Mouse (Mus musculus) layer of hippocampus, postnatal 25 days (tissue): ENCODE measurements around the gene Ndrg2. TPM values are rescaled to one million over a fixed set of nuclear protein-coding genes. Genes with fewer than 3 reads are reported as not detected.
"Not testable (repeated sequence)": the region's sequence is repeated elsewhere in the genome, so short reads cannot be mapped to it uniquely, and the experiment has no call there.

ENCODE experiments used
- DNase-seq, 2 experiments: peaks; one replicate each; pipeline ENCODE4 v3.0.0; 2022; ENCODE audit warnings: mixed read lengths in 2 of 2, low spot score in 1 of 2; ENCODE audit errors: extremely low spot score in 1 of 2
- total RNA-seq, 2 experiments: library from RNA; stranded (reverse); gene quantifications; 2 replicates each; pipeline ENCODE4 v1.2.3; 2021

Ndrg2 gene
- total RNA-seq, 2 experiments from 2014 or later = 823 to 845 TPM

GRCm38 (mm10) chr14:51883527-51884030 lies 30.4 kb downstream of the Ndrg2 start:
- DNase-seq = peak in 1 of 2 experiments; percentile 56

GRCm38 (mm10) chr14:51877517-51877916 lies 36.4 kb downstream of the Ndrg2 start:
- no peak for DNase-seq

DNA sequence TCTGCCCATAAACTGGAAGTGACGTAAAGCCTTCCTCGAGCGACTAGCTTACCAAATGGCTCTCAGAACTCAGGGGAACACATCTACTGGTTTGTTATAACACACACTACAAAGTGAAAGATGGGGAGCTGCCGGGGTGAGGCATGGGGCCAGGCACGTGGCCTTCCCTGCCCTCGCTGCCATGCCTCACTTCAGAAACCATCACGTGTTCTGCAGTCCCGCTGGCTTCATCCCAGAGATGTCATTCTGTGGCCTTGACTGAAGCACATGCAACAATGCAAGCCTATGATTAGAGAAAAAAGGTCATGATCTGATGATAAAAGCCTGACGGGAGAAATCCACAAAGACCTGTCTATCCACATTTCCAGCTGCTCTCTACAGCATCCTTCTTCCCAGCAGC lies 42.2 kb downstream of the Ndrg2 start:
- DNase-seq = no peak

DNA sequence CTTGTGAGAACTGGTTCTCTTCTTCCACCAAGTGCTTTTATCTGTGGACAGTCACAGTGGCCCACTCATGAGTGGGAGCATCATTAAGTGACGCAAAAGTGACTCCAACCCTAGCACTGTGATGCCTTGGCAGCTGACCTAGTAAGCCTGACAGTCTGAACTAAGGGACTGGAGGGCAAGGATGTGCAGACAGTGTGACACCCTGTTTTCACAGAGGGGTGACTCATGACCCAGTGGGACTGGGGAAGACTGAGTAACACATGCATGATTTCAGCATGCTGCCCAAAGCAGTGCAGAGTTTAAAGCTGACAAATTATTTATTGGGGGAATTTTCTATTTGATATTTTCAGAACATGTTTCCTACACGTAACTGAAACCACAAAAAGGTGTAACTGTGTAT lies 43.2 kb downstream of the Ndrg2 start:
- no peak for DNase-seq

DNA sequence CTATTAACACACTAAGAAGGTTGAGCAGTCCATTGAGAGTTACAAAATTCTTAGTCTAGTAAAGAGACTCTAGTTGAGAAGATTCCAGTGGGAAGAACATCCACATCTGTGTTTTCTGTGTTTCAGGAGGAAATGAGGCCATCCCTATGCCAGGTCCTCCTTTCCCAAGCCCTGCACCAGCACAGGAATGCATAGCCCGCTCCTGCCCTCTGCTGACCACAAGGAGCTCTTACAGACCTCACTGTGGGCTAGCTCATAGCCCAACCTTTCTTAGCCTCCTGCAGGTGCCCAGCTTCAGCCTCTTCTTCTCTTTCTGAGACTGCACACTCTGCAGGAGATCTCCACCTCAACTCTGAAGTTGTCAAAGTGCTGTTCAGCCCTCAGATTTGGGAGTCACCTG lies 50.4 kb downstream of the Ndrg2 start:
- DNase-seq = not testable (repeated sequence)

DNA sequence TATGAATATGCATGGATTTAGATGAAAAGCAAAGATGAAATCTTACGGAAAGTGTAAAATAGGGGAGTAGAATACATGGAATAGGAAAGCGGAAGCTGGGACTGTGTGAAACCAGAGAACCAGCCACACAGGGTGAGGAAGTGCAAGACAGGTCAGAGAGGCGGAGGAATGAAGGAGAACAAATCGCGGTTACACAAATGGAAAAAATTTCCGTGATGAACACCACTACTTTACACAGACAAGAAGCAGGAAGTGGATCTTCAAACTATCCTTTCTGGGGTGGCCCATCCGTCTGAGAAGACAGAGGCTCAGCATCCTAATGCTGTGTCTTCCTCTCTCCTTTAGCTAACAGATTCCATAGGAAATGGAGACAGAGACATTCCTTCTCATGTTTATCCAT lies 58.7 kb downstream of the Ndrg2 start:
- not testable (repeated sequence) for DNase-seq

Other genes starting within 250 kb of the Ndrg2 start
- not detected for gene Gm17079, start 218.7 kb downstream of the Ndrg2 start, total RNA-seq
- not detected for gene Gm5800, start 197.0 kb downstream of the Ndrg2 start, total RNA-seq
- not detected for gene Ang4, start 140.6 kb downstream of the Ndrg2 start, total RNA-seq
- gene AY358078, start 114.1 kb downstream of the Ndrg2 start, total RNA-seq = not detected
- not detected for gene Ear6, start 60.5 kb downstream of the Ndrg2 start, total RNA-seq
- 10 to 100 TPM; 25.2 to 38.9 TPM for gene Mettl17, start 29.3 kb downstream of the Ndrg2 start, total RNA-seq
- gene Slc39a2, start 21.3 kb downstream of the Ndrg2 start, total RNA-seq = 1 to 10 TPM; 4.8 to 6.6 TPM
- not detected for gene Tppp2, start 4.3 kb upstream of the Ndrg2 start, total RNA-seq
- not detected for gene Rnase13, start 8.6 kb upstream of the Ndrg2 start, total RNA-seq
- 10 to 100 TPM; 27.1 to 40.5 TPM for gene Arhgef40, start 70.6 kb upstream of the Ndrg2 start, total RNA-seq
- gene Tmem253, start 101.5 kb upstream of the Ndrg2 start, total RNA-seq = 1 to 10 TPM in 1 of 2 experiments, under 1 TPM in 1; 0.54 to 1.8 TPM
- 10 to 100 TPM; 36.0 to 39.0 TPM for gene Zfp219, start 106.6 kb upstream of the Ndrg2 start, total RNA-seq
- not detected for gene Olfr221, start 128.3 kb upstream of the Ndrg2 start, total RNA-seq
- gene Hnrnpc, start 189.9 kb upstream of the Ndrg2 start, total RNA-seq = 100 to 1,000 TPM; 253 to 273 TPM
- gene Rpgrip1, start 196.5 kb upstream of the Ndrg2 start, total RNA-seq = 1 to 10 TPM in 1 of 2 experiments, under 1 TPM in 1; 0.84 to 1.9 TPM